Mouse (Mus musculus) hindbrain, postnatal 0 days (tissue): ENCODE data around the gene Rassf1. TPM values are rescaled to one million over a fixed set of nuclear protein-coding genes. Genes with fewer than 3 reads are reported as not detected.

Source experiments
- ATAC-seq: fragments of 200-750 bp; cut with Nextera tagmentation; 2 replicates; pipeline ENCODE4 v1.8.0; 2017; ENCODE audit warnings: mild to moderate bottlenecking, moderate TSS enrichment, moderate library complexity
- DNase-seq: peaks from one replicate; pipeline ENCODE4 v3.0.0-alpha.2; 2015; ENCODE audit warnings: low spot score
- H3K27ac ChIP-seq: fragments of 300-500 bp; sonication (generic); 2 replicates; pipeline ENCODE4 v1.5.1; 2014; ENCODE audit warnings: mild to moderate bottlenecking
- H3K27me3 ChIP-seq: fragments of 300-500 bp; sonication (generic); 2 replicates; pipeline ENCODE4 v1.6.1; 2014; ENCODE audit warnings: low read length, mixed read lengths; ENCODE audit not compliant: insufficient read depth
- H3K36me3 ChIP-seq: fragments of 300-500 bp; sonication (generic); 2 replicates; pipeline ENCODE4 v1.6.1; 2014; ENCODE audit warnings: low read length, mixed read lengths; ENCODE audit not compliant: insufficient read depth
- H3K4me1 ChIP-seq: fragments of 300-500 bp; sonication (generic); 2 replicates; pipeline ENCODE4 v1.6.1; 2014; ENCODE audit warnings: antibody characterized with exemption, low read length, mixed read lengths; ENCODE audit not compliant: insufficient read depth
- H3K4me2 ChIP-seq: fragments of 300-500 bp; sonication (generic); 2 replicates; pipeline ENCODE4 v1.6.1; 2014; ENCODE audit warnings: low read depth, mild to moderate bottlenecking, low read length, moderate library complexity, mixed read lengths
- H3K4me3 ChIP-seq: fragments of 300-500 bp; sonication (generic); 2 replicates; pipeline ENCODE4 v1.5.1; 2014; ENCODE audit warnings: low read length
- H3K9ac ChIP-seq: fragments of 300-500 bp; sonication (generic); replicated peaks from 2 replicates; pipeline ENCODE4 v1.6.1; 2014; ENCODE audit warnings: mild to moderate bottlenecking, low read length, moderate library complexity, mixed read lengths
- H3K9me3 ChIP-seq: fragments of 300-500 bp; sonication (generic); 2 replicates; pipeline ENCODE4 v1.6.1; 2016; ENCODE audit warnings: low read length, mixed read lengths
- CTCF ChIP-seq: IDR thresholded peaks from 2 replicates; pipeline ENCODE4 v1.5.1; 2016; ENCODE audit warnings: antibody characterized with exemption, control low read depth, low read depth
- WGBS: fragments of 180-500 bp; shearing (Covaris S2); extraction: QIAGEN DNeasy Blood & Tissue Kit; methylation state at CpG from one replicate; pipeline ENCODE4 v1.1.7; 2014; 5-methylcytosine and 5-hydroxymethylcytosine counted together
- polyA plus RNA-seq: library from polyadenylated mRNA; unstranded; fragments of >200 nt; fragmentation: Nextera tagmentation; extraction: Ambion mirVana; gene quantifications from 2 replicates; pipeline ENCODE4 v1.2.1, GENCODE M21; 2015
- total RNA-seq: library from RNA; depleted of rRNA; stranded (reverse); fragments of >200 nt; gene quantifications from 2 replicates; pipeline ENCODE4 v1.2.3, GENCODE M21; 2014; rRNA removed

Gene Rassf1
- total RNA-seq (17.6 and 20.2 TPM in 2 replicates), polyA plus RNA-seq (30.3 and 31.0 TPM in 2 replicates)

DNA sequence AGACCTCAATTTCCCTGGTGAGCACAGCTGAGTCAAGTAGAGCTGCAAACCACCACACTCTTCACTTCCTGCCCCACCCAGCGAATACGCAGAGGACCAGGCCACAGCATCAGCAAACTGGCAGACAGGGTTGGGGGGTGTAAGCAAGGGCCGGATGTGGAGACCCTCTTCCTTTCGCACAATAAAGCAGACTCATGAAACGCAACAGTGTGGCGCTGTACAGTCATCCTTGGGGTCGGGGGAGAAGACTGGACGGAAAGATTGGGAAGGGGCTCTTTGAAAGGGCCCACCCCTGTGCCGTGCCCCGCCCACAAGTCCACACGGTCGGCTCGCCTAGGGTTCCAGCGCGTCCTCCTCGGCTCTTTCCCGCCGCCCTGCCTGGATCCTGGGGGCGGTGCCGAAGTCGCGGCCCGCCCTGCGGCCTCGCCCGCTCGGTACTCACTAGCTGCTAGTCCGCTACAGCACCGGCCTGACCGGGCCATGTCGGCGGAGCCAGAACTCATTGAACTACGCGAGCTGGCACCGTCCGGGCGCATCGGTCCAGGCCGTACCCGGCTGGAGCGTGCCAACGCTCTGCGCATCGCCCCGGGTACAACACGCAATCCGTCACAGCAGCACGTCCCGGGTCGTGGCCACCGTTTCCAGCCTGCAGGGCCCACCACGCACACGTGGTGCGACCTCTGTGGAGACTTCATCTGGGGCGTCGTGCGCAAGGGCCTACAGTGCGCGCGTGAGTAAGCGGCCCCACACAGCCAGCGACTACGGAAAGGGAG lies at the start of gene Rassf1:
Gene Rassf1 (plus strand): TSS at position 439 of the 773 bp plus-strand sequence.
- TF ChIP-seq CTCF, result no peak; the same call in 1 of the 2 replicates
- 0 out of 2 replicates have a peak, but pooled peaks cover 7% of the 10 kb centered on the region for H3K27me3 ChIP-seq
- peak within 1 kb of the TSS; percentile 23; the same call in 1 of the 2 replicates for H3K27ac ChIP-seq
- no peaks in the 10 kb centered on the region for H3K9me3 ChIP-seq
- WGBS, result 5% methylated on average over 63 of the region's 63 CpGs
- H3K36me3 ChIP-seq, result no peaks in the 10 kb centered on the region
- H3K4me3 ChIP-seq, result peak within 1 kb of the TSS; percentile 29
- H3K4me1 ChIP-seq, result peaks cover 38% of the 10 kb centered on the region
- peak within 1 kb of the TSS; percentile 31 for H3K9ac ChIP-seq
- ATAC-seq (no peak), DNase-seq (peak; percentile 39)
- peak within 1 kb of the TSS; percentile 58 for H3K4me2 ChIP-seq

DNA sequence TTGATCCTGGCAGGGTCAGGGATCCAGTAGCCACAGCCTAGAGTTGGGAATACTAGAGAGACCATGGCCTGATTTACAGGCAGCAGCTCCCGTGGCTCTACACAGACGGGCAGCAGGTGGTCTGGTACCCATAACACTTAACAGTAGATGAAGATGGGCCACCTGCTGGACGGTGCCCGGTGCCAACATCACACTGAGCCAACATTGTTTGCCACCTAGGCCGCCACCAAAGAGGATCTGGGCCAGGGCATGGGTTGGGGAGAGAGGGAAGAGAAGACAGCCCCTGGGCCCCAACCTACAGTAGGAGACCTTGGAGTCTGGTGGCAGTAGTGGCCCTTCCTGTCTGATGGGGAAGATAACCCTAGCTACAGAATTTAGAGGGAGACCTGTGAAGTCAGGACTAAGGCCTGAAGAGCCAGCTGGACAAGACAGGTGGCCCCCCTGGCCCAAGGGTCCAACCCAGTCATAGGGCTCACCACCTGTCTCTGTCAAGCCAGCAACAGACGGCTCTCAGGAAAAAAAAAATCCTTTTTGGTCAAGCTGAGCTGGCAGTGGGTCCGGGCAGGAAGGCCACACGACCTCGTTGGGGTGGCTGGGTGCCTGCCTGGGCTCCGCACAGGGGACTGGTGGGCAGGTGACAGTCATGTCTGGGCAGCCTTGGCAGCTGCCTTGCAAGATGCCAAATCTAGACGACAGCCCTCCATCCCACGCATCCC lies 49.1 kb upstream of the Rassf1 start:
- H3K36me3 ChIP-seq, result peaks cover 7% of the 10 kb centered on the region; the same call in 1 of the 2 replicates
- no peak overlapping the region for H3K27ac ChIP-seq
- H3K4me1 ChIP-seq, result peaks cover 8% of the 10 kb centered on the region; the same call in 1 of the 2 replicates
- no peak overlapping the region for H3K4me2 ChIP-seq
- WGBS, result 71% methylated on average over 12 of the region's 12 CpGs
- DNase-seq, result no peak
- no peaks in the 10 kb centered on the region for H3K9me3 ChIP-seq
- TF ChIP-seq CTCF, result no peak
- H3K27me3 ChIP-seq, result no peaks in the 10 kb centered on the region
- H3K9ac ChIP-seq, result no peak overlapping the region
- no peak overlapping the region for H3K4me3 ChIP-seq
- no peak for ATAC-seq

DNA sequence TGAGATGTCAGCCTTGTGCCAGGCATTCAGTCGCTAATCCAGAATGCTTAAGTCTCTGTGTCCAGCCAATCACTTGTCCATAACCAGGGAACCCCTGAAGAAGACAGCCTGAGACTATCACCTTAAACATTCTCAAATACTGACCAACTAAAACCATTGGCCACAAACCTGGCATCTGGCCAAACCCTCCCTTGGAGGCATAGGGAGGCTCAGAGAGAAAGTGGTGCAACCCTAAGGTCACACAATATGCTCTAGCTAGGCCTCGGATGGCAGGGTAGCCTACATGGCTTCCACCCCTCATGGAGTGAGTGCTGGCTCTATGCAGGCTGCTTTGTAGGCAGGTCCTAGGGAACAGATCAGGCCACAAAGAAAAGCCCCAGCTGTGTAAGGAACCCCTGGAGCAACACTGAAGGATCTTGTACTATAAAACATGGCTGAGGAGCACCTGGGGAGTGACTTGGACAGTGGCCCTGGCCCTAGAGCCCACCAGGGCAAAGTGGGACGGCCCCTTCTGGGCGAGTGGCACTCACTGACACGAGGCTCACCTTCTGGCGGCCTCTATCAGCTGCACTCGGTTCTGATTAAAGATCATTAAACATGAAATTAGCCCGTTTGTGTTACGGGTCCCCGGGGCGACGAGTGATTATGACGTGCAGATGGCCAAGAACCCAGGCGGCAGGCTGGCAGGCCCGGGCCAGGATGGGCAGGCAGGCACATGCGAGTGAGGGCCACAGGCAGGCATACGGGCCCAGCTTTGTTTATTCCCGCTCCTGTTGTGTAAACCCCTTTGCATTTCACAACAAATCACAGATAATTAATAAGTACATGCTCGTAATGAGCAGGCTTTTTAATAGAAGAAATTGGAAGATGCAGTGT lies 46.5 kb upstream of the Rassf1 start:
- Histone ChIP-seq H3K4me3 (no peak overlapping the region), H3K36me3 (no peaks in the 10 kb centered on the region), H3K9me3 (no peaks in the 10 kb centered on the region), H3K9ac (no peak overlapping the region), H3K4me2 (no peak overlapping the region), H3K27ac (peak overlapping the region; percentile 45; the same call in 1 of the 2 replicates), H3K4me1 (peaks cover 19% of the 10 kb centered on the region), H3K27me3 (no peaks in the 10 kb centered on the region)
- no peak for TF ChIP-seq CTCF
- DNase-seq (peak; percentile 60), ATAC-seq (peak; percentile 11; the same call in 1 of the 2 replicates)
- 37% methylated on average over 19 of the region's 19 CpGs for WGBS

DNA sequence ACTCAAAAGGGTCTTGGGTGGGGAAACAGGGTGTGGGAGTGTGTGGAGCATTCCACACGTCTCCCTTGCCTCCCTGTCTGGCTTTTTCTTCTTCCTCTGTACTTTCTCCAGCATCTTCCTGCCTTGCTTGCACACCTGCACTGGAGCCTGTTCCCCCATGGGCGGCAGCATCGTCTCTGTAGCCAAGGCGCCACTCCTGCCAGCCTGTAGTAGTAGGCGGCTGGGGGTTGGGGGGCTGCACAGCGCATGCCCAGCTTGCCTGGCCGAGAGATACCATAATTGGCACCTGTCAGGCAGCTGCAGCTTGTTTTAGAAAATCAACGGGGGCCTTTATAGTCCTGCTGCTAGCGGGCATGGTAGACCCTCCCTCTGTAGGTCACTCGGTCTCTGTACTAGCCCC lies 43.1 kb upstream of the Rassf1 start:
- ATAC-seq (peak; percentile 52), DNase-seq (peak; percentile 76)
- Histone ChIP-seq H3K4me1 (peaks cover 19% of the 10 kb centered on the region), H3K27ac (no peak overlapping the region), H3K9ac (no peak overlapping the region), H3K36me3 (no peaks in the 10 kb centered on the region), H3K4me2 (no peak overlapping the region), H3K27me3 (no peaks in the 10 kb centered on the region), H3K9me3 (no peaks in the 10 kb centered on the region), H3K4me3 (no peak overlapping the region)
- peak; percentile 51 for TF ChIP-seq CTCF
- WGBS, result 41% methylated on average over 10 of the region's 10 CpGs

DNA sequence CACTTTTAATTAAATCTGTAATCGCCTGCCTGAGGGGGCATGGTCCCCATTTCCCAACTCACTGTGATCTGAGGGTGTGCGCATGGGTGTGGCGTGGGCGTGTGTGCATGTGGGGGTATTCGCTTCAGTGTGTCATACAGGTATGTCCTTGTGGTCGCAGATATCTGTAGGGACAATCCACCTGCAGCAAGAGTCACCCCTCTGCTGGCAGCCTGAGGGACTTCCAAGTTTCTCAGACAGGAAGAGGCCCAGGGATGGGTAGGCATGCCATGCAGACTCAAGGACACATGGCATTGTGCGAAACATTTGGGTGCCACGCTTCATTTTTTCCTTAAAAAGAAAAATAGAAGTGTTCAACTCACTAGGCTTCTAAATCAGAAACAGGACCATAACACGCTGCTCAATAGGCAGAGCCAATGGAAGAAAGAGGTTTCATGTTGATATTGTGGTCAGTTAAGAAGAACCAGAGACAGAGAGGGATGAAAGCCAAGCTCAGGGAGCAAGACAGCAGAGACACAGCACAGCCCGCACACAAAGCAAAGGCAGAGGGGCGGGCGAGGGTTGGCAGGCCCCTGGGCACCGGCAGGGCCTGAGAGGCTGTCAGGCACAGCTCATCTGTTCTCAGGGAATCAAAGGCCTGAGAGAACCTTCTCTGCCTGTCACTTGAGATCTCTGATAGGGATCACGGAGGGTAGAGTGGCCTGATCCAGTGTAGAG lies 40.8 kb upstream of the Rassf1 start:
- peaks cover 12% of the 10 kb centered on the region for H3K4me1 ChIP-seq

More for the DNA sequence above, 40.8 kb upstream of the Rassf1 start:
- DNase-seq (peak; percentile 43), ATAC-seq (no peak)
- Histone ChIP-seq H3K4me2 (no peak overlapping the region), H3K4me3 (no peak overlapping the region), H3K9ac (no peak overlapping the region), H3K27me3 (no peaks in the 10 kb centered on the region), H3K27ac (no peak overlapping the region; the same call in 1 of the 2 replicates), H3K9me3 (no peaks in the 10 kb centered on the region), H3K36me3 (no peaks in the 10 kb centered on the region)
- WGBS, result 71% methylated on average over 14 of the region's 14 CpGs
- peak; percentile 48 for TF ChIP-seq CTCF
